Mouse (Mus musculus) ES-Bruce4 (cell line): ENCODE results near the gene Plxnb2.

ENCODE experiments used
- CTCF ChIP-seq: IDR thresholded peaks from one replicate; pipeline ENCODE4 v1.8.1; 2011; ENCODE audit warnings: low read depth, low read length
- EP300 ChIP-seq: IDR thresholded peaks from 2 replicates; pipeline ENCODE4 v1.6.1; 2011; ENCODE audit warnings: low read depth, low read length; ENCODE audit not compliant: insufficient read depth
- POLR2A ChIP-seq: IDR thresholded peaks from one replicate; pipeline ENCODE4 v1.8.1; 2011; ENCODE audit warnings: low read length; ENCODE audit not compliant: insufficient read depth

- TF ChIP-seq POLR2A (no peak), CTCF (no peak), EP300 (no peak)
Observed at GRCm38 (mm10) chr15:89147895-89148294, 32.7 kb downstream of the Plxnb2 start.
